Mouse (Mus musculus): ENCODE data around the gene Ywhah. TPM values are rescaled to one million over a fixed set of nuclear protein-coding genes. Genes with fewer than 3 reads are reported as not detected.

The Ywhah gene
- polyA plus RNA-seq (2015; fragmentation: Nextera tagmentation; extraction: Ambion mirVana) = 428 and 431 TPM in 2 replicates

DNA sequence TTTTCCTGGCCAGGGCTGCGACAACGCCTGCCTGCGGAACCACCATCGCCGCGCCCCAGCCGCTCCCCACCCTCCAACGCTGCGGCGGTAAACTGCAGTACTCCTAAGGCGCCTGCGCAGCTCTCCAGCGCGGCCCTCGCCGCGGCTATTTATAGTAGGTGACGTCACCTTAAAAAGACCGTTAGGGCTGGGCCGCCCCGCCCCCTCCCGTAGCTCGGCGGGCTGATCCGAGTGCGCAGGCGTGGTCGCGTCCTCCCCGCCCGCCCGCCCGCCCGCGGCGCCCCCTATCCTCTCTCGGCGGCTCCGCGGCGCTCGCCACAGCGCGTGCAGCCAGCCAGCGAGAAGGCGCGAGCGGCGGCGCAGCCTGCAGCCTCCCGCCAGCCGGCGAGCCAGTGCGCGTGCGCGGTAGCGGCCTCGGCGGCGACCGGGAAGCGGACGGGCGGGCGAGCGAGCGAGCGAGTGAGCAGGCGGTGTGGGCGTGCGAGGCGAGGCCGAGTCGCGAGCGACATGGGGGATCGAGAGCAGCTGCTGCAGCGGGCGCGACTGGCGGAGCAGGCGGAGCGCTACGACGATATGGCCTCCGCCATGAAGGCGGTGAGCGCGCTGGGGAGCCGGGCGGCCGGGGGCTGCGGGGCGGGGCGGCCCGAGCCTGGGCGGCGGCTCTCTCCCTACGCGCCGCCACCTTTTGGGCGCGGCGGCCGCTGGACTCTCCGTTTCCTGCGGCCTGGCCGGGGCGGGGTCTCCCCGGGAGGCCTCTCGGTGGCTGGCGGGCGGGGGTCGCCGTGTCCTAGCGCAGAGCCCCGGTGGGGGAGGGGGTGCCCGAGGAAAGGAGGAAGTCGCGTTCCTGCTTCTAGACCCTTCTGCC lies at the start of gene Ywhah:
Gene Ywhah (plus strand): TSS at position 256 of the 865 bp plus-strand sequence.
- Histone ChIP-seq H3K9me3 (no peaks in the 10 kb centered on the region), H3K27ac (peak within 1 kb of the TSS; percentile 99), H3K4me2 (peak within 1 kb of the TSS; percentile 77), H3K36me3 (peaks cover 3% of the 10 kb centered on the region; the same call in 1 of the 2 replicates), H3K9ac (peak within 1 kb of the TSS; percentile 85), H3K4me3 (replicated peaks) (peak within 1 kb of the TSS; percentile 69), H3K27me3 (replicated peaks) (no peaks in the 10 kb centered on the region), H3K4me1 (peaks cover 13% of the 10 kb centered on the region)
- WGBS = under 1% methylated on average over 116 of the region's 121 CpGs
- ATAC-seq (ENCODE audit: insufficient read depth, low FRiP score, low read depth) = peak; percentile 95

GRCm38 (mm10) chr5:32976541-32976940 lies 42.1 kb upstream of the Ywhah start:
- 74% methylated on average over 4 of the region's 4 CpGs for WGBS
- H3K36me3 ChIP-seq = 0 out of 2 replicates have a peak, but pooled peaks cover 8% of the 10 kb centered on the region
- no peaks in the 10 kb centered on the region for H3K4me1 ChIP-seq
- ATAC-seq (ENCODE audit: insufficient read depth, low FRiP score, low read depth) = no peak
- no peaks in the 10 kb centered on the region for H3K27me3 ChIP-seq (replicated peaks)
- H3K4me3 ChIP-seq (replicated peaks) = no peak overlapping the region
- H3K9me3 ChIP-seq = no peaks in the 10 kb centered on the region
- H3K9ac ChIP-seq = no peak overlapping the region
- H3K4me2 ChIP-seq = no peak overlapping the region
- H3K27ac ChIP-seq = no peak overlapping the region

DNA sequence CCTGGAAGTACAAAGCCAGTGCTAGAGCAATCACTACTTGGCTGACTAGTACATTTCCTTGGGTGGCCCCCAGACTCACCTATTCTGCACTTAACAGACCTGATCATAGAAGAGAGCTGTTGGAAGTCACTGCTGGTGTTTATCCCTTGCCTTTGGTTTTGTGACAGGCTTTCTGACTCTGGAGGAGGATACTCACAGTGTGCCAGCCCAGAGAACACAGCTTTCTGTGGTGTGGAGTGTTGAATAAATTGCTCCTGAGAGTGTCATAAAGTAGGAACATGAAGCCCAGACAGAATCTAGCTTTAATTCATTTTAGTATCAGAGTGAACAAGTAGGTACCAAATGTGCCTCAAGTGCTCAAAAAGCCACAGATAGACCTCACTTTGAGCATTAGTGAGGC lies 41.4 kb upstream of the Ywhah start:
- Histone ChIP-seq H3K27ac (no peak overlapping the region), H3K9me3 (no peaks in the 10 kb centered on the region), H3K27me3 (replicated peaks) (no peaks in the 10 kb centered on the region), H3K4me2 (no peak overlapping the region), H3K9ac (no peak overlapping the region), H3K4me3 (replicated peaks) (no peak overlapping the region), H3K4me1 (no peaks in the 10 kb centered on the region), H3K36me3 (0 out of 2 replicates have a peak, but pooled peaks cover 8% of the 10 kb centered on the region)
- no peak for ATAC-seq (ENCODE audit: insufficient read depth, low FRiP score, low read depth)

DNA sequence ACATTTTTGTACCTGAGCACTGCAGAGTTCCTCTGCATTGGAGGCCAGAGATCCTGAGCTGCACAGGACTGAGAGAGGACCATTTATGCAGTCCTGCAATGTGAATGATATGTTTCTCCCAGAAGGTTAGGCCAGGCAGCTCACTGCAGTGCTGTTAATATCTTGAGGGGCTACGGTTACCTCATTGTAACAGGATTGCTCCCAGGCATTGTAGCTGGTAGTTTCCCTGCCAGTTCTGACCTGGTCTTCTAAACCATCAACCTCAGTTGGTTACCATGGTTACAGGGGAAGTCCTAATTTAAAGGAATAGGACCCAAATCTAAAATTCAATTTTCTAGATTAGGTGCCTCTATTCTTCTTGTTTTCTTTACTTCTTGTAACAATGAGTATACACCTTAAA lies 33.2 kb upstream of the Ywhah start:
- no peaks in the 10 kb centered on the region for H3K4me1 ChIP-seq
- no peak for ATAC-seq (ENCODE audit: insufficient read depth, low FRiP score, low read depth)
- H3K4me3 ChIP-seq (replicated peaks) = no peak overlapping the region
- H3K27ac ChIP-seq = no peak overlapping the region
- no peak overlapping the region for H3K9ac ChIP-seq
- no peaks in the 10 kb centered on the region for H3K27me3 ChIP-seq (replicated peaks)
- no peaks in the 10 kb centered on the region for H3K9me3 ChIP-seq
- H3K36me3 ChIP-seq = peaks cover 21% of the 10 kb centered on the region
- 82% methylated on average over 1 of the region's 1 CpGs for WGBS
- no peak overlapping the region for H3K4me2 ChIP-seq

DNA sequence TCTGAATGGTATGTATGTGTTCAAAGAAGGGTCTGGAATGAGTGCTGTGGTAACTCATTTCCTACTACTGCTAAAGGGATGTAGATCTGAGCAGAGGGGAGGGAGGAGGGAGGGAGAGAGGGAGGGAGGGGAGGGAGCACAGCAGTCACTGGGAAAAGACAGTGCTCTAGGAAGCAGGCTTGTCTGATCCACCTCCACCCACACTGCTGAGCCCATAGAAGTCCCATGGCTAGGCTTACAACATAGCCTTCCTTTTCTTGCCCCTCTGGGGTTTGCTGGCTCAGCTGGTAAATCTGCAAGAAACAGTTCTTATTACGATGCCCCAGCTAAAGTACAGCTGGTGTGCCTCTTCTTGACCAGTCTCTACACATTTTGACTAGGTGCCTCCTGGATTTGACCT lies 30.7 kb upstream of the Ywhah start:
- H3K27me3 ChIP-seq (replicated peaks) = no peaks in the 10 kb centered on the region
- H3K36me3 ChIP-seq = peaks cover 17% of the 10 kb centered on the region
- no peak overlapping the region for H3K27ac ChIP-seq
- ATAC-seq (ENCODE audit: insufficient read depth, low FRiP score, low read depth) = no peak
- H3K9ac ChIP-seq = no peak overlapping the region
- H3K4me2 ChIP-seq = no peak overlapping the region
- no peaks in the 10 kb centered on the region for H3K9me3 ChIP-seq
- no peak overlapping the region for H3K4me3 ChIP-seq (replicated peaks)
- WGBS = 90% methylated on average over 1 of the region's 1 CpGs
- H3K4me1 ChIP-seq = no peaks in the 10 kb centered on the region

DNA sequence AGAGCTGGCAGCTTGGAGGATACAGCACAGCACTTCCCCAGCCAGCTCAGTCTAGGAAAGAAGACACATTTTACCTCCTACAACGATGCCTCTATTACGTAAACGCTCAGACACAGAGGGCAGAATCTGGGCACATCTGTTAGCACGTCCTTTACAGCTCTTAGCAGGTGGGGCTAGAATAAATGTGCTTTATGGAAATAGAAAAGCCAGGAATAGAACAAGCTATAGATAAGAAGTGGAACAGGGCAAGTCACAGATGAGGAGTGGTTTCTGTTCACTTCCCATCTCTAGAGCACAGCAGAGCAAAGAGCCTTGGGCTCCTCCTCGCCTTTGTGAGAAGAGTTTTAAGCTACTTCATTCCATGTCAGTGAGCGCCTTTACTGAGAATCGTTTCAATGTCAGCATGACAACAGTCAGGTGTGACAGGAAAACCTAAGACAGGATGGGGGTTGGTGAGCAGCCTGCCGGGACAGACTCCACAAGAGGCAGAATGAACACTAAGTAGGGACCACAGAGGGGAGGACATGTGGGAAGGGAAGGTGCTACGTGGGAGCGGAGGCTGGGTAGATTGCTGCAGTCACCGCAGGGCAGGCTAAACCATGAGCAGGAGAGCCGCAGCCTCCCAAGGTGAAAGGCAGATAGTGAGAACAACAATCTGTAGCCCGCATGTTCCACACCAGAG lies 28.5 kb upstream of the Ywhah start:
- no peaks in the 10 kb centered on the region for H3K4me1 ChIP-seq
- no peak overlapping the region for H3K9ac ChIP-seq
- H3K27ac ChIP-seq = no peak overlapping the region
- H3K9me3 ChIP-seq = no peaks in the 10 kb centered on the region
- H3K4me3 ChIP-seq (replicated peaks) = no peak overlapping the region
- 0 out of 2 replicates have a peak, but pooled peaks cover 6% of the 10 kb centered on the region for H3K36me3 ChIP-seq
- 69% methylated on average over 13 of the region's 13 CpGs for WGBS
- no peak overlapping the region for H3K4me2 ChIP-seq
- no peaks in the 10 kb centered on the region for H3K27me3 ChIP-seq (replicated peaks)
- no peak for ATAC-seq (ENCODE audit: insufficient read depth, low FRiP score, low read depth)

- 0 out of 2 replicates have a peak, but pooled peaks cover 6% of the 10 kb centered on the region for H3K36me3 ChIP-seq
- 63% methylated on average over 8 of the region's 8 CpGs for WGBS
- no peak overlapping the region for H3K4me2 ChIP-seq
- peak; percentile 45 for ATAC-seq (ENCODE audit: insufficient read depth, low FRiP score, low read depth)
- H3K4me3 ChIP-seq (replicated peaks) = no peak overlapping the region
- no peaks in the 10 kb centered on the region for H3K4me1 ChIP-seq
- no peak overlapping the region for H3K9ac ChIP-seq
- H3K9me3 ChIP-seq = no peaks in the 10 kb centered on the region
- H3K27ac ChIP-seq = no peak overlapping the region
- no peaks in the 10 kb centered on the region for H3K27me3 ChIP-seq (replicated peaks)
These were observed 27.5 kb upstream of the Ywhah start for GRCm38 (mm10) chr5:32991152-32991551.

- Histone ChIP-seq H3K27ac (no peak overlapping the region), H3K36me3 (no peaks in the 10 kb centered on the region), H3K9me3 (no peaks in the 10 kb centered on the region), H3K27me3 (replicated peaks) (no peaks in the 10 kb centered on the region), H3K4me3 (replicated peaks) (no peak overlapping the region), H3K4me2 (no peak overlapping the region), H3K9ac (no peak overlapping the region), H3K4me1 (no peaks in the 10 kb centered on the region)
- ATAC-seq (ENCODE audit: insufficient read depth, low FRiP score, low read depth) = no peak
- whole genome bisulfite sequencing = 44% methylated on average over 2 of the region's 2 CpGs
These were observed 24.1 kb upstream of the Ywhah start for GRCm38 (mm10) chr5:32994471-32994870.

GRCm38 (mm10) chr5:32995756-32996155 lies 22.9 kb upstream of the Ywhah start:
- WGBS = 72% methylated on average over 4 of the region's 4 CpGs
- no peak overlapping the region for H3K4me3 ChIP-seq (replicated peaks)
- no peaks in the 10 kb centered on the region for H3K36me3 ChIP-seq
- H3K27ac ChIP-seq = no peak overlapping the region
- no peak for ATAC-seq (ENCODE audit: insufficient read depth, low FRiP score, low read depth)
- H3K4me1 ChIP-seq = no peaks in the 10 kb centered on the region
- H3K27me3 ChIP-seq (replicated peaks) = no peaks in the 10 kb centered on the region
- H3K9ac ChIP-seq = no peak overlapping the region
- no peak overlapping the region for H3K4me2 ChIP-seq
- no peaks in the 10 kb centered on the region for H3K9me3 ChIP-seq

GRCm38 (mm10) chr5:32996560-32996959 lies 22.1 kb upstream of the Ywhah start:
- ATAC-seq (ENCODE audit: insufficient read depth, low FRiP score, low read depth) = no peak
- Histone ChIP-seq H3K27ac (no peak overlapping the region), H3K4me2 (no peak overlapping the region), H3K9ac (no peak overlapping the region), H3K36me3 (no peaks in the 10 kb centered on the region), H3K4me3 (replicated peaks) (no peak overlapping the region), H3K9me3 (no peaks in the 10 kb centered on the region), H3K4me1 (no peaks in the 10 kb centered on the region), H3K27me3 (replicated peaks) (no peaks in the 10 kb centered on the region)
- 88% methylated on average over 1 of the region's 1 CpGs for WGBS

DNA sequence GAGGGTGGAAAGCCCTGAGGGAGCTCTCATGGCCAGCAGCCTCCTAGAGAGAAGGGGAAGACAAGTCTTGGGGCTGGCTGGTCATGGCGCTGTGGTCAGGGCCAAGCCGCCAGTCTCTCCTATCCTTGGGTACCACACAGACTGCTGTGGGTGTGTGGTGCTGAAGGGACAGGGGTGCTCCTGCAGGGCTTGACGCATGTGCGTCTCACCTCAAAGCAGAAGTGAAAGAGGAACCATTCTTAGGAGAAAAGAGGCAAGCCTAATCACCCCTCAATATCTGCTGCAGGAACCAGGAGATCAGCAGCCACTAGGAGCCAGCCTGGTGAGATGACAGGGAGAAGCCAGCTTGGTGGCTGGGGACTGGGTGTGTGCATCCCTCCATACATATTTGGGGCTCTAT lies 20.9 kb upstream of the Ywhah start:
- Histone ChIP-seq H3K4me1 (no peaks in the 10 kb centered on the region), H3K9me3 (no peaks in the 10 kb centered on the region), H3K9ac (no peak overlapping the region), H3K4me3 (replicated peaks) (no peak overlapping the region), H3K36me3 (no peaks in the 10 kb centered on the region), H3K27me3 (replicated peaks) (no peaks in the 10 kb centered on the region), H3K4me2 (no peak overlapping the region), H3K27ac (no peak overlapping the region)
- WGBS = 30% methylated on average over 4 of the region's 4 CpGs
- ATAC-seq (ENCODE audit: insufficient read depth, low FRiP score, low read depth) = no peak

DNA sequence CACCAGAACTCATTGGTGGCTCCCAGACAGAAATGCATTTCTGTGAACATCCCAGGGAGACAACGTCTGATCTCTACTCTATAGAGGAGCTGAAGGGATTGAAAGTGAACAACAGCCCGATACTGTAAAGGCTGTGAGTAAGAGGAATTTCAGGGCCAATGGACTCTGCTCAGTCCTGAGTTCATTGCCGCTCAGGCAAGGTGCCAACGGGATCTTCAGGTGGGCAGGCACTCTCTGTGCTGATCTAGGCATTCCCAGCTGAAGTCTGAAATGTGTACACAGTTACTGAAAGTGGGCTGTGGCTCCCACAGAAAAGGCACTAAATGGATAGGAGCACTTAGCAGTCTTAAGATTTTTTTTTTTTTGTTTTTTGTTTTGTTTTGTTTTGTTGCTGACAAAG lies 19.8 kb upstream of the Ywhah start:
- no peak overlapping the region for H3K4me3 ChIP-seq (replicated peaks)
- H3K4me2 ChIP-seq = no peak overlapping the region
- ATAC-seq (ENCODE audit: insufficient read depth, low FRiP score, low read depth) = no peak
- no peaks in the 10 kb centered on the region for H3K36me3 ChIP-seq
- no peaks in the 10 kb centered on the region for H3K4me1 ChIP-seq
- H3K27me3 ChIP-seq (replicated peaks) = no peaks in the 10 kb centered on the region
- H3K27ac ChIP-seq = no peak overlapping the region
- H3K9me3 ChIP-seq = no peaks in the 10 kb centered on the region
- H3K9ac ChIP-seq = no peak overlapping the region
- 85% methylated on average over 4 of the region's 4 CpGs for WGBS
